Mouse (Mus musculus): ENCODE data around the gene Ano6. TPM values are rescaled to one million over a fixed set of nuclear protein-coding genes. Genes with fewer than 3 reads are reported as not detected.

Gene Ano6
- polyA plus RNA-seq, 2 experiments, result 4.7 to 6.3 TPM

- DNase-seq (ENCODE audit: low read depth in 3 of 3, low spot score in 3 of 3) (no peak), ATAC-seq (ENCODE audit: insufficient read depth) (no peak)
- Histone ChIP-seq H3K27me3 (ENCODE audit: control insufficient read depth, insufficient read depth, low read length) (no peaks in the 10 kb centered on the region), H3K27ac (no peak overlapping the region), H3K9ac (replicated peaks) (no peak overlapping the region), H3K4me3 (ENCODE audit: insufficient read depth in 1 of 2, low read depth in 2 of 2, low read length in 2 of 2) (no peak overlapping the region), H3K4me1 (replicated peaks; ENCODE audit: control insufficient read depth in 2 of 2, insufficient read depth in 2 of 2, low read length in 1 of 2) (no peaks in the 10 kb centered on the region), H3K9me3 (ENCODE audit: control insufficient read depth, low read length) (no peaks in the 10 kb centered on the region), H3K36me3 (replicated peaks; ENCODE audit: control insufficient read depth, insufficient read depth, low read depth) (no peaks in the 10 kb centered on the region), H3K4me2 (ENCODE audit: low read depth) (no peak overlapping the region)
- WGBS (ENCODE audit: insufficient replicate concordance), result 79% methylated on average over 11 of the region's 11 CpGs
- TF ChIP-seq CTCF (IDR thresholded peaks at IDR 0.05; ENCODE audit: low read depth) (no peak), EP300 (IDR thresholded peaks at IDR 0.05; ENCODE audit: low read depth) (no peak)
Observed at GRCm38 (mm10) chr15:95935141-95935540, 144.5 kb downstream of the Ano6 start.

- H3K4me3 ChIP-seq (ENCODE audit: insufficient read depth in 1 of 2, low read depth in 2 of 2, low read length in 2 of 2), result no peak overlapping the region
- ATAC-seq (ENCODE audit: insufficient read depth) (no peak), DNase-seq (ENCODE audit: low read depth in 3 of 3, low spot score in 3 of 3) (peak in 2 of 3 experiments; percentile 15 to 19)
- 53% methylated on average over 4 of the region's 4 CpGs for WGBS (ENCODE audit: insufficient replicate concordance)
- peak; percentile 86 for TF ChIP-seq CTCF (IDR thresholded peaks at IDR 0.05; ENCODE audit: low read depth)
- TF ChIP-seq EP300 (IDR thresholded peaks at IDR 0.05; ENCODE audit: low read depth), result no peak
- no peak overlapping the region for H3K4me2 ChIP-seq (ENCODE audit: low read depth)
- H3K4me1 ChIP-seq (replicated peaks; ENCODE audit: control insufficient read depth in 2 of 2, insufficient read depth in 2 of 2, low read length in 1 of 2), result no peaks in the 10 kb centered on the region
- no peak overlapping the region for H3K9ac ChIP-seq (replicated peaks)
- no peaks in the 10 kb centered on the region for H3K9me3 ChIP-seq (ENCODE audit: control insufficient read depth, low read length)
- H3K27me3 ChIP-seq (ENCODE audit: control insufficient read depth, insufficient read depth, low read length), result no peaks in the 10 kb centered on the region
- H3K27ac ChIP-seq, result no peak overlapping the region
- no peaks in the 10 kb centered on the region for H3K36me3 ChIP-seq (replicated peaks; ENCODE audit: control insufficient read depth, insufficient read depth, low read depth)
Observed at GRCm38 (mm10) chr15:95943470-95943869, 152.8 kb downstream of the Ano6 start.

GRCm38 (mm10) chr15:95944299-95944698, 153.7 kb downstream of the Ano6 start:
- Histone ChIP-seq H3K36me3 (replicated peaks; ENCODE audit: control insufficient read depth, insufficient read depth, low read depth) (no peaks in the 10 kb centered on the region), H3K9ac (replicated peaks) (no peak overlapping the region), H3K4me1 (replicated peaks; ENCODE audit: control insufficient read depth in 2 of 2, insufficient read depth in 2 of 2, low read length in 1 of 2) (no peaks in the 10 kb centered on the region), H3K4me2 (ENCODE audit: low read depth) (no peak overlapping the region), H3K4me3 (ENCODE audit: insufficient read depth in 1 of 2, low read depth in 2 of 2, low read length in 2 of 2) (no peak overlapping the region), H3K9me3 (ENCODE audit: control insufficient read depth, low read length) (no peaks in the 10 kb centered on the region), H3K27ac (no peak overlapping the region), H3K27me3 (ENCODE audit: control insufficient read depth, insufficient read depth, low read length) (no peaks in the 10 kb centered on the region)
- no peak for DNase-seq (ENCODE audit: low read depth in 3 of 3, low spot score in 3 of 3)
- no peak for TF ChIP-seq CTCF (IDR thresholded peaks at IDR 0.05; ENCODE audit: low read depth)
- no peak for TF ChIP-seq EP300 (IDR thresholded peaks at IDR 0.05; ENCODE audit: low read depth)
- ATAC-seq (ENCODE audit: insufficient read depth), result no peak
- 74% methylated on average over 6 of the region's 6 CpGs for WGBS (ENCODE audit: insufficient replicate concordance)

- ATAC-seq (ENCODE audit: insufficient read depth) (no peak), DNase-seq (ENCODE audit: low read depth in 3 of 3, low spot score in 3 of 3) (no peak)
- no peak overlapping the region for H3K4me3 ChIP-seq (ENCODE audit: insufficient read depth in 1 of 2, low read depth in 2 of 2, low read length in 2 of 2)
- H3K27ac ChIP-seq, result no peak overlapping the region
- H3K27me3 ChIP-seq (ENCODE audit: control insufficient read depth, insufficient read depth, low read length), result no peaks in the 10 kb centered on the region
- TF ChIP-seq CTCF (IDR thresholded peaks at IDR 0.05; ENCODE audit: low read depth) (no peak), EP300 (IDR thresholded peaks at IDR 0.05; ENCODE audit: low read depth) (no peak)
- no peaks in the 10 kb centered on the region for H3K4me1 ChIP-seq (replicated peaks; ENCODE audit: control insufficient read depth in 2 of 2, insufficient read depth in 2 of 2, low read length in 1 of 2)
- no peak overlapping the region for H3K9ac ChIP-seq (replicated peaks)
- H3K9me3 ChIP-seq (ENCODE audit: control insufficient read depth, low read length), result no peaks in the 10 kb centered on the region
- WGBS (ENCODE audit: insufficient replicate concordance), result 66% methylated on average over 11 of the region's 11 CpGs
- no peak overlapping the region for H3K4me2 ChIP-seq (ENCODE audit: low read depth)
- no peaks in the 10 kb centered on the region for H3K36me3 ChIP-seq (replicated peaks; ENCODE audit: control insufficient read depth, insufficient read depth, low read depth)
Observed at GRCm38 (mm10) chr15:95945951-95946708, 155.5 kb downstream of the Ano6 start.

- H3K9ac ChIP-seq (replicated peaks), result no peak overlapping the region
- no peak for DNase-seq (ENCODE audit: low read depth in 3 of 3, low spot score in 3 of 3)
- H3K4me1 ChIP-seq (replicated peaks; ENCODE audit: control insufficient read depth in 2 of 2, insufficient read depth in 2 of 2, low read length in 1 of 2), result no peaks in the 10 kb centered on the region
- H3K27me3 ChIP-seq (ENCODE audit: control insufficient read depth, insufficient read depth, low read length), result no peaks in the 10 kb centered on the region
- WGBS (ENCODE audit: insufficient replicate concordance), result 90% methylated on average over 18 of the region's 18 CpGs
- ATAC-seq (ENCODE audit: insufficient read depth), result no peak
- no peaks in the 10 kb centered on the region for H3K36me3 ChIP-seq (replicated peaks; ENCODE audit: control insufficient read depth, insufficient read depth, low read depth)
- no peak overlapping the region for H3K4me3 ChIP-seq (ENCODE audit: insufficient read depth in 1 of 2, low read depth in 2 of 2, low read length in 2 of 2)
- H3K27ac ChIP-seq, result no peak overlapping the region
- H3K9me3 ChIP-seq (ENCODE audit: control insufficient read depth, low read length), result no peaks in the 10 kb centered on the region
- no peak for TF ChIP-seq CTCF (IDR thresholded peaks at IDR 0.05; ENCODE audit: low read depth)
- TF ChIP-seq EP300 (IDR thresholded peaks at IDR 0.05; ENCODE audit: low read depth), result no peak
- H3K4me2 ChIP-seq (ENCODE audit: low read depth), result no peak overlapping the region
Observed at GRCm38 (mm10) chr15:95948411-95948810, 157.8 kb downstream of the Ano6 start.

Measured in liver, embryonic 14.5 days (tissue).